Mouse (Mus musculus) embryonic facial prominence, embryonic 12.5 days (tissue): ENCODE results near the gene Cabcoco1. TPM values are rescaled to one million over a fixed set of nuclear protein-coding genes. Genes with fewer than 3 reads are reported as not detected.

Experiments used
- ATAC-seq: fragments of 200-750 bp; cut with Nextera tagmentation; 2 replicates; pipeline ENCODE4 v1.8.0; 2017; ENCODE audit not compliant: insufficient number of reproducible peaks, insufficient read depth, low FRiP score, low TSS enrichment
- H3K27ac ChIP-seq: fragments of 300-500 bp; sonication (generic); 2 replicates; pipeline ENCODE4 v1.5.1; 2016; ENCODE audit warnings: mild to moderate bottlenecking
- H3K27me3 ChIP-seq: fragments of 300-500 bp; sonication (generic); 2 replicates; pipeline ENCODE4 v1.6.1; 2016; ENCODE audit warnings: mild to moderate bottlenecking, moderate library complexity
- H3K36me3 ChIP-seq: fragments of 300-500 bp; sonication (generic); 2 replicates; pipeline ENCODE4 v1.6.1; 2016; ENCODE audit warnings: mild to moderate bottlenecking
- H3K4me1 ChIP-seq: fragments of 300-500 bp; sonication (generic); 2 replicates; pipeline ENCODE4 v1.6.1; 2016
- H3K4me2 ChIP-seq: fragments of 300-500 bp; sonication (generic); replicated peaks from 2 replicates; pipeline ENCODE4 v1.6.1; 2016; ENCODE audit warnings: mild to moderate bottlenecking, moderate library complexity
- H3K4me3 ChIP-seq: fragments of 300-500 bp; sonication (generic); 2 replicates; pipeline ENCODE4 v1.5.1; 2016; ENCODE audit warnings: mild to moderate bottlenecking
- H3K9ac ChIP-seq: fragments of 300-500 bp; sonication (generic); 2 replicates; pipeline ENCODE4 v1.6.1; 2016; ENCODE audit warnings: mild to moderate bottlenecking, moderate library complexity
- H3K9me3 ChIP-seq: fragments of 300-500 bp; sonication (generic); 2 replicates; pipeline ENCODE4 v1.6.1; 2016; ENCODE audit warnings: mild to moderate bottlenecking, moderate library complexity
- WGBS: fragments of 180-500 bp; shearing (Covaris S2); methylation state at CpG from one replicate; pipeline ENCODE4 v1.1.7; 2016; 5-methylcytosine and 5-hydroxymethylcytosine counted together
- polyA plus RNA-seq: library from polyadenylated mRNA; unstranded; fragments of >200 nt; fragmentation: Nextera tagmentation; extraction: Ambion mirVana; gene quantifications from 2 replicates; pipeline ENCODE4 v1.2.1, GENCODE M21; 2016

Cabcoco1 gene
- polyA plus RNA-seq, 1 experiment from 2014 or later = 0.63 TPM

DNA sequence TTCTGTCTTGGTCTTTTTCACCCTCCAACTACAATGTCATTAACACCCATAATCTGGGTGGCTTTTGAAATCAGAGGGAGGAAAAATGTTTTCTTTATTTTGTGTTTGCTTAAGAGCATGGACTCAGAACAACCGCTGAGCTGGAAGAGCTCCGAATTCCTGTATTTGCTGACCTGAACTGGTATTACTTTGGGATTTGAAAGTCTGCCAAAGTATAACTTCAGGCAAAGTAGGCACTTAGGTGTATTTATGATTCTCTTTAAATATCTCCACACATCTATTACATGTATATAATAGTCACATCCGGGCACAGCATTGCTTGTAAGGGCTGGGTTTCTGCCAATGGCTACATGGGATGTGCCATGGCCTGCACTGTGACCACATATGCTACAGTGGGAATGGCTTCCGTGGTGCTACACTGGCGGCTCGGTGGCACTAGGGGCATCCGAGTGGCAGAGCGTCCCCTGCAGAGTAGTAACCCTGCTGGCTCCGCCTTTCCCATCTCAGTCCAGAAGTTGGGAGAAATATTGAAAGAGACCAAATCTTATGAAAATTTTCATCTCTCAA lies 37.0 kb downstream of the Cabcoco1 start:
- H3K4me2 ChIP-seq = no peak overlapping the region
- H3K27me3 ChIP-seq = no peaks in the 10 kb centered on the region
- H3K27ac ChIP-seq = no peak overlapping the region
- H3K9ac ChIP-seq = no peak overlapping the region
- H3K9me3 ChIP-seq = no peaks in the 10 kb centered on the region
- H3K4me1 ChIP-seq = peaks cover 3% of the 10 kb centered on the region; the same call in 1 of the 2 replicates
- WGBS = 85% methylated on average over 9 of the region's 9 CpGs
- H3K4me3 ChIP-seq = no peak overlapping the region
- no peaks in the 10 kb centered on the region for H3K36me3 ChIP-seq
- ATAC-seq = no peak

DNA sequence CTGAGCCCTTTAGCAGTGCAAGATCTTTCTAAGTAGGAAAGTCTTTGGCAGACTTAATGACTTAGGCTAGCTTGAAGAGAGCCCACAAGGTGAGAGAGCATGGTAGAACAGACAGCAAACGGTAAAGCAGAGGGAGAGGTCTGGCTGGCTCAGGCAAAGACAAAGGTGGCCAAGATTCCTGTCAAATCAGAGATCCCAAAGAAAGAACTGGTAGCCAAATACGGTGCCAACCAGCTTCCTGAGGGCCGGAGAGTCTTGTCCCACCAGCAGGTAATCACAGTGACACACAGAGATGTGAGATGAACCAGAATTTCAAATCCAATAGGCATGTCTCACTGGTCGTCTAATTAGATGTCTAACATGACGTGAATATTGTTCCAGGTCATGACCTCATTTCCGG lies 40.6 kb downstream of the Cabcoco1 start:
- H3K9ac ChIP-seq = no peak overlapping the region
- WGBS = 70% methylated on average over 6 of the region's 6 CpGs
- no peaks in the 10 kb centered on the region for H3K9me3 ChIP-seq
- no peaks in the 10 kb centered on the region for H3K27me3 ChIP-seq
- no peak overlapping the region for H3K4me3 ChIP-seq
- no peaks in the 10 kb centered on the region for H3K36me3 ChIP-seq
- no peak overlapping the region for H3K4me2 ChIP-seq
- ATAC-seq = no peak
- H3K27ac ChIP-seq = no peak overlapping the region
- H3K4me1 ChIP-seq = no peaks in the 10 kb centered on the region

DNA sequence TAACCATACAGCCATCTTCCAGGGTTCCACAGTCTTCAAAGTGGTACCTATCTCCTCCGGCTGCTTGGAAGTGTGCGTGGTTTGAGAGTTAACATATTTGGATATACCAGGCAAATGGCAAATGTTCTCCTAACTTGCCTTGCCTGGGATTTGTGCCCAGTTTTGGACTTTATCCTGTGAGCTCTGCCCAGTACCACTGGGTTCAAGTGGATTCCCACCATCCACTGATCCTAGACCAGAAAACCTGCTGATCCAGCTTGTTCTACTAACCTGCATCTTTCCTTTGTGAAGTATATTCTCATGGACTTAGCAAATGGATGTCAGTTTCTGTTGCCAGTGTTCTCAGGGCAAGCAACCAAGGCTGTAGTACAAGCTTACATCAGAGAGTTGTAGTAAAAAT lies 46.5 kb downstream of the Cabcoco1 start:
- Histone ChIP-seq H3K27me3 (no peaks in the 10 kb centered on the region), H3K4me3 (no peak overlapping the region), H3K4me1 (peaks cover 14% of the 10 kb centered on the region; the same call in 1 of the 2 replicates), H3K9ac (no peak overlapping the region), H3K27ac (no peak overlapping the region), H3K4me2 (no peak overlapping the region), H3K36me3 (no peaks in the 10 kb centered on the region), H3K9me3 (no peaks in the 10 kb centered on the region)
- WGBS = 96% methylated on average over 2 of the region's 2 CpGs
- ATAC-seq = no peak

DNA sequence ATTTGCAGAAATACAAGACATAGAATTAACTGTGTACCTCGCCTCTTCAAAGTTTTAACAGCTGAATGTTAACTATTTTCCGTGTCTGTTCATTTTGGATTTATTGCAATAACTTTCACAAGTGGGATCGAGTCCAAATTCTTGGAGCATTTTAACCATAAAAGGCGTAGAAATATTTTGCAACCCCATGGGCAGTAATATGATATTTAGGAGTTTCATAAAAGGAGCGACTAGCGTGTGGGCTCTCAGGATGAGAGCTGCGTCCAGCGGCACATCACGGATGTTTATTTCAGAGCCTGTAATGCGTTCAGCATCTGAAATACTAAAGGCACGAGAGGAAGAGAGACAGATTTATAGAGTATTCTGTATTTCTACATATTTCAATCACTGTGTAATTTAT lies 50.1 kb downstream of the Cabcoco1 start:
- Histone ChIP-seq H3K9me3 (no peaks in the 10 kb centered on the region), H3K27me3 (no peaks in the 10 kb centered on the region), H3K36me3 (no peaks in the 10 kb centered on the region), H3K9ac (no peak overlapping the region), H3K4me3 (no peak overlapping the region), H3K27ac (peak overlapping the region; percentile 67; the same call in 1 of the 2 replicates), H3K4me1 (peaks cover 14% of the 10 kb centered on the region; the same call in 1 of the 2 replicates), H3K4me2 (no peak overlapping the region)
- WGBS = 28% methylated on average over 11 of the region's 11 CpGs
- no peak for ATAC-seq

DNA sequence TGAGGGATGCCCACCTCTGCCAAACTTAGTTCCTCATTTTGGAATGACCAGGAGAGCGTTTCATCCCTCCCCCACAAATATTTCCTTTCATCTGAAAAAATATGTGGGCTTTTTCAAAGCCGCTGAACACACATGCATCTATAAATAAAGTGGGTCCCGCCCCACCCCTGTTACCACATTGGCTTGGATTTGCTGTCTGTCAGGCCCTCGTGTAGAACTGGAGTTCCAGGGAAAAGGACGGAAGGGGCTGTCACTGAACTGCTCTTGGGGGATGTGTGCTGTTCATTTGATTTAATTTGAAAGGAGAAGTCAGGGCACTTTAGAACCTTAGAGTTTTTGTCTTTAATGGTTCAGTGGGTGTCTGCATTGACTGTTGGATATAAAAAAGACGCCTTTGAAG lies 50.9 kb downstream of the Cabcoco1 start:
- no peak overlapping the region for H3K4me3 ChIP-seq
- H3K4me2 ChIP-seq = no peak overlapping the region
- no peaks in the 10 kb centered on the region for H3K36me3 ChIP-seq

DNA sequence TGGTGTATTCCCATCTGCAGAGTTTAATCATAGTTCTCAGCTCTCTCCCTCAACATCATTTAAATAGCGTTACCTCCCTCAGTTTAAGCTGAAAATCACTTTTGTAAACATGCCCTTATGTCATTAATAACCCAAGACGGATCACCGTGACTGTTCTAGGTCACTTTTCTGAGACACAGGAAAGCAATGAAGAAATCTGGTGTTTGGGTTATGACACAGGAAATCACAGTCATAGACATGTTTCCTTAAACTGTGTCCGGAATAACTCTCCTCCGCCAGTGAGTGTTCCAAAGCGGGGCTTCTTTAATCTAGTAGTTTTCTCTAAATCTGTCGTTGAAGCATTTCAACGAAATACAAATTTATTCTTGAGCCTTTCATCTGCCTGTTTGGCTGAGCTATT lies 68.9 kb downstream of the Cabcoco1 start:
- no peaks in the 10 kb centered on the region for H3K27me3 ChIP-seq
- no peaks in the 10 kb centered on the region for H3K9me3 ChIP-seq
- no peak overlapping the region for H3K4me2 ChIP-seq
- no peak for ATAC-seq
- H3K27ac ChIP-seq = no peak overlapping the region
- WGBS = 71% methylated on average over 8 of the region's 8 CpGs
- H3K4me3 ChIP-seq = no peak overlapping the region
- no peaks in the 10 kb centered on the region for H3K4me1 ChIP-seq
- no peaks in the 10 kb centered on the region for H3K36me3 ChIP-seq
- H3K9ac ChIP-seq = no peak overlapping the region

More for the DNA sequence above, 50.9 kb downstream of the Cabcoco1 start:
- Histone ChIP-seq H3K9ac (no peak overlapping the region), H3K9me3 (no peaks in the 10 kb centered on the region), H3K27ac (peak overlapping the region; percentile 41), H3K4me1 (peaks cover 14% of the 10 kb centered on the region; the same call in 1 of the 2 replicates), H3K27me3 (no peaks in the 10 kb centered on the region)
- WGBS = 51% methylated on average over 6 of the region's 6 CpGs
- ATAC-seq = no peak

DNA sequence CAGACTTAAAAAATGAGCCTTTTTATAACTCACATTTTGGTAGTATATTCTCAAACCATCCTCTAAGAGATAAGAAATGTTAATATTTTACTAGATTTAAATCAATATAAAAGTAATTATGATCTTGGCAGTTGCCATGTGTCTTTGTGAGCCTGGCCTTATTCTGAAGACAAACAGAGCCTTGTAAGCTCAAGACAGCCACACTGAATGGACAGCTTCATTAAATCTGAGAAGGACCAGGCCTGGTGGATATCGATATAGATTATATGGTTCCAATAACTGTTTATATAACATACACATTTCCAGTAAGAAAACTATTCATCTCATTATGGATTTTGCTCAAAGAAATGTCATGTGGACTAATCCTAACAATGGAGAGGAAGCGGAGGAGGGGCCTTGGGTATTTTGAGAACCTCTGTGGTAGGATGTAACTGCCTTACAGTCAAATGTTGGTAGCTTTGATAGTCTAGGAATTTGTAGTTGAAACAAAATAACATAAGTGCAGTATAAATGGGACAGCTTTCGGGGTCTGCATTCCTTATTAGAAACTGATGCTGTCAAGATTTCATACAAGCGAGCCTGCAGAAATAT lies 75.9 kb downstream of the Cabcoco1 start:
- H3K9me3 ChIP-seq = no peaks in the 10 kb centered on the region
- 36% methylated on average over 4 of the region's 4 CpGs for WGBS
- H3K4me2 ChIP-seq = no peak overlapping the region
- H3K36me3 ChIP-seq = no peaks in the 10 kb centered on the region
- ATAC-seq = no peak
- H3K27me3 ChIP-seq = no peaks in the 10 kb centered on the region
- peaks cover 20% of the 10 kb centered on the region; the same call in 1 of the 2 replicates for H3K4me1 ChIP-seq
- H3K27ac ChIP-seq = peak overlapping the region; percentile 60
- no peak overlapping the region for H3K4me3 ChIP-seq
- no peak overlapping the region for H3K9ac ChIP-seq

DNA sequence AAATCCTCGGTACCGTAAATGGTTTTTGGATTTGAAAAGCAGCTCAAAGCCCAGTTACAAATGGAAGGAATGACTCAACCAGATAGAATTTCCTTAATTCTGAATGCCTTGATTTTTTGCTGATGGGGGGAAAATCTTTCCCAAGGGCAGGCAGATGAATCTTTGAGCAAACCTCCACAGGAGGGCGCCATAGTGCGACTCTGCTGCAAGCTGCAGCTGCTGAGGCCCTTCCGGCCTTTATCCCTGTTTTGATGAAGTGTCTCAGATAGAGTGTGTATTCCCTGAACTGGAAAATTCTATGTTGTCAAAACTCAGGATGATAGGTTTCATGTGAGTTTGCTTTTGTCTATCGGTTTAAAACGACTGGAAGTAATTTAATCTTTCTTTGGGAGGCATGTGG lies 76.8 kb downstream of the Cabcoco1 start:
- Histone ChIP-seq H3K27me3 (no peaks in the 10 kb centered on the region), H3K4me1 (peaks cover 20% of the 10 kb centered on the region; the same call in 1 of the 2 replicates), H3K9ac (no peak overlapping the region), H3K4me2 (no peak overlapping the region), H3K27ac (peak overlapping the region; percentile 46; the same call in 1 of the 2 replicates), H3K4me3 (no peak overlapping the region), H3K9me3 (no peaks in the 10 kb centered on the region), H3K36me3 (no peaks in the 10 kb centered on the region)
- no peak for ATAC-seq
- 15% methylated on average over 7 of the region's 7 CpGs for WGBS

DNA sequence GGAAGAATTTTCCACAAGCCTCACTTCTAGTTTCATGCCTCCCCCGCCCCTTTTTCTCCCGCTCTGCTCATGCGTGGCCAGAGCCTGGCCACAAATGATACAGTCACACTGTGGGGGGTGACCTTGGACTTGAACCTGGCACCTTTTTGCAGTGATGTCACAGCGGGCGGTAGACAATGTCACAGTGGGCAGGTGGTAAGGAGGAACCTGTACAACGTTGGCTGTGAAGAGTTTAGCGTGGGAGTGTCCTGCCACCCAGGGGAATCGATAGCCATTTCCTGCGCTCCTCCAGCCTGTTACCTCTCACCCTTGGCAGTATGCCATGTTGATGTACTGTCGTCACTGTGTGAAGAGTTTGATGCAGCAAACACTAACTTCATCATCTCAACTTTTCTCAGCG lies 81.9 kb downstream of the Cabcoco1 start:
- Histone ChIP-seq H3K27ac (no peak overlapping the region), H3K36me3 (no peaks in the 10 kb centered on the region), H3K4me1 (peaks cover 13% of the 10 kb centered on the region; the same call in 1 of the 2 replicates), H3K4me3 (no peak overlapping the region), H3K9me3 (no peaks in the 10 kb centered on the region), H3K9ac (no peak overlapping the region), H3K27me3 (no peaks in the 10 kb centered on the region), H3K4me2 (no peak overlapping the region)
- WGBS = 84% methylated on average over 11 of the region's 11 CpGs
- ATAC-seq = no peak

DNA sequence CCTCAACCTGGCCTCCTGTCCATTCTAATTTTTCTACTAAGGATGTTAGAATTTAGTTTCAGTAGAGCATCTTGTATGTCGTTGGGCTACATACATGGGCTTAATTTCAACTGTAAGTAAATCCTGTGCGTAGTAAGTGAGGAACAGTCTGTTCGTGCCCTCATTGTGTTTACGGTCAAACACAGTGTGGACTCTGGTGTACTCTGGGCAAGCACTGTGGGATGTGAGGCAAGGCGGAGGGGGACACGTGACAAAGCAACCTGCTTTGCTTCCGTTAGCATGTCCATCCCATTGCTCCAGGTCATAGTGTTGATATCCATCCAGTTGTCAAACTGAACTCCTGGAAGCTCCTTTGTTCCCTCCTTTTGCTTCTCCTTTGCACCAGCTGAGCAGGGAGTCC lies 84.7 kb downstream of the Cabcoco1 start:
- Histone ChIP-seq H3K4me1 (no peaks in the 10 kb centered on the region), H3K9me3 (0 out of 2 replicates have a peak, but pooled peaks cover 6% of the 10 kb centered on the region), H3K9ac (no peak overlapping the region), H3K4me3 (no peak overlapping the region), H3K36me3 (no peaks in the 10 kb centered on the region), H3K27ac (no peak overlapping the region), H3K27me3 (no peaks in the 10 kb centered on the region), H3K4me2 (no peak overlapping the region)
- WGBS = 91% methylated on average over 7 of the region's 7 CpGs
- ATAC-seq = no peak

DNA sequence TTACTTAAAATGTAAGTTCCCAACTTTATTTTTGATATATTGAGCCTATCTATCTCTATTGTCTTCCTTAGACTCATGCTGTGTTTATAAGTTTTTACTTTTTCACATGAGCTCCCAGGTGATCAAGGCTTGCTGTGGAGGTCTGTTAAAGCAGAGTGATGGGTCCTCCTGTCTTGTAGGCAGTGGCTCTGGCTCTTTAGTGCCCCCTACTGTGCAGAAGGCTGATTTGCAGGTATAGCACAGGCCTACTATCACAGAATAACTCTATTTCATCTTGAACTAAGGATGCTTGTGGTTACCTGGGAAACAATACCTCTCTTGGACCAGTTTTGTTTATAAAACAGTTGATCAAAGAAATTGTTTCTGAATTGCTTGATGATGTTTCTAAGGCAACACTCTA lies 87.2 kb downstream of the Cabcoco1 start:
- no peak overlapping the region for H3K27ac ChIP-seq
- no peaks in the 10 kb centered on the region for H3K4me1 ChIP-seq
- no peaks in the 10 kb centered on the region for H3K27me3 ChIP-seq
- no peaks in the 10 kb centered on the region for H3K36me3 ChIP-seq
- no peak overlapping the region for H3K4me2 ChIP-seq
- no peak overlapping the region for H3K9ac ChIP-seq
- H3K4me3 ChIP-seq = no peak overlapping the region
- 0 out of 2 replicates have a peak, but pooled peaks cover 6% of the 10 kb centered on the region for H3K9me3 ChIP-seq
- no peak for ATAC-seq

DNA sequence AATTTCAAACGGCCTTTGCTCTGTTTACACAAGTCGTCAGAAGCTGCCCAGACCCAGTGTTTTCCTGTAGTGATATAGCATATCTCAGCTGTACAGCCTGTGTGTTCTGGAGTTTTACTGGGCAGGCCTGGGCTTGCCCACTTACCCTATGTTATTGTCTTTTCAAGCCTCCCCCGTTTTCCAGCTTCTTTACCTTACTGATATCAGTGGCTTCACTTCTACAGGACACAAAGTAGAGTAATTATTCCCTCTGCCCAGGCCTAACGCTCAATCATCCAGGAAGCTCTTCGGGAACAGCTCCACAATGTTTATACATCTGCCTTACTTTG lies 94.9 kb downstream of the Cabcoco1 start:
- Histone ChIP-seq H3K4me2 (no peak overlapping the region), H3K4me3 (no peak overlapping the region), H3K36me3 (no peaks in the 10 kb centered on the region), H3K9me3 (no peaks in the 10 kb centered on the region), H3K4me1 (peaks cover 25% of the 10 kb centered on the region), H3K9ac (no peak overlapping the region), H3K27me3 (no peaks in the 10 kb centered on the region), H3K27ac (peak overlapping the region; percentile 64)
- 41% methylated on average over 5 of the region's 5 CpGs for WGBS
- ATAC-seq = no peak
